Mouse (Mus musculus) lung, adult 2 months (tissue): ENCODE data around the gene Cept1. TPM values are rescaled to one million over a fixed set of nuclear protein-coding genes. Genes with fewer than 3 reads are reported as not detected.
"Not testable (repeated sequence)": the region's sequence is repeated elsewhere in the genome, so short reads cannot be mapped to it uniquely, and the experiment has no call there.

Source experiments
- DNase-seq: peaks from one replicate; pipeline ENCODE4 v3.0.0; 2022
- H3K4me1 ChIP-seq: fragments of 200-500 bp; 2 replicates; pipeline ENCODE4 v1.6.1; 2011; ENCODE audit warnings: low read length; ENCODE audit not compliant: control insufficient read depth, insufficient read depth
- H3K4me3 ChIP-seq: fragments of 200-500 bp; replicated peaks from 2 replicates; pipeline ENCODE3; 2011; ENCODE audit warnings: low read depth, mild to moderate bottlenecking, control low read depth, low read length; ENCODE audit errors: extremely low read depth
- CTCF ChIP-seq: fragments of 200-500 bp; IDR thresholded peaks from 2 replicates; pipeline ENCODE4 v1.5.1; 2011; ENCODE audit warnings: mild to moderate bottlenecking, low read length, control low read depth; ENCODE audit not compliant: insufficient read depth
- POLR2A ChIP-seq: fragments of 200-500 bp; IDR thresholded peaks from 2 replicates; pipeline ENCODE4 v1.6.1; 2011; ENCODE audit warnings: low read depth, mild to moderate bottlenecking, control low read depth, low read length, borderline replicate concordance; ENCODE audit errors: extremely low read depth
- WGBS: fragments of 180-500 bp; shearing (Covaris S2); methylation state at CpG from one replicate; pipeline ENCODE4 v1.1.7; 2018; 5-methylcytosine and 5-hydroxymethylcytosine counted together
- polyA plus RNA-seq: library from polyadenylated mRNA; depleted of rRNA; stranded (reverse); fragments of >200 nt; gene quantifications from 2 replicates; pipeline ENCODE4 v1.2.3, GENCODE M21; 2012; rRNA removed

Cept1 gene
- polyA plus RNA-seq: 15.6 and 25.2 TPM in 2 replicates

- under 1% methylated on average over 63 of the region's 63 CpGs for WGBS
- Histone ChIP-seq H3K4me1 (peaks cover 16% of the 10 kb centered on the region), H3K4me3 (peak within 1 kb of the TSS; percentile 80)
- TF ChIP-seq POLR2A: peak; percentile 78; the same call in 1 of the 2 replicates
- TF ChIP-seq CTCF: no peak
- peak; percentile 87 for DNase-seq
Observed at GRCm38 (mm10) chr3:106547171-106547923, at the start of gene Cept1, which contains the start of gene Dram2. TSS of gene Cept1 (minus strand) at chr3:106547802. TSS of gene Dram2 (plus strand) at chr3:106547798.

- not testable (repeated sequence) for H3K4me1 ChIP-seq, DNase-seq, H3K4me3 ChIP-seq
- WGBS: 76% methylated on average over 4 of the region's 4 CpGs
Observed at GRCm38 (mm10) chr3:106593631-106594030, 46.0 kb upstream of the Cept1 start.

DNA sequence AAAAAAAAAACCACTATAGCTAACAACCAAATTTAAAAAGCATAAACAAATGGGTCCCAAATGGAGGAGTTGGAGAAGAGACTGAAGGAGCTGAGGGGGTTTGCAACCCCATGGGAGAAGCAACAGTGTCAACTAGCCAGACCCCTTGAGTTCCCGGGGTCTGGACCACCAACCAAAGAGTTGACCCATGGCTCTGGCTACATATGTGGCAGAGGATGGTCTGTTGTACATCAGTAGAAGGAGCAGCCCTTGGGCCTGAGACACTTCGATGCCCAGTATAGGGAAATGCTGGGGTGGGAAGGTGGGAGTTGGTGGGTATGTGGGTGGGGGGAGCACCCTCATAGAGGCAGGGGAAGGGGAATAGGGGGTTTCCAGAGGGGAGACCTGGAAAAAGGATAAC lies 31.7 kb upstream of the Cept1 start:
- no peak for DNase-seq
- H3K4me1 ChIP-seq: no peaks in the 10 kb centered on the region
- no peak for TF ChIP-seq CTCF
- no peak for TF ChIP-seq POLR2A
- WGBS: 98% methylated on average over 2 of the region's 2 CpGs
- H3K4me3 ChIP-seq: no peak overlapping the region

- no peak for DNase-seq
- WGBS: 74% methylated on average over 3 of the region's 3 CpGs
- no peak overlapping the region for H3K4me3 ChIP-seq
- no peaks in the 10 kb centered on the region for H3K4me1 ChIP-seq
- no peak for TF ChIP-seq CTCF
- no peak for TF ChIP-seq POLR2A
Observed at GRCm38 (mm10) chr3:106573191-106573590, 25.6 kb upstream of the Cept1 start.

GRCm38 (mm10) chr3:106565876-106566275 lies 18.3 kb upstream of the Cept1 start:
- DNase-seq: no peak
- Histone ChIP-seq H3K4me3 (no peak overlapping the region), H3K4me1 (no peaks in the 10 kb centered on the region)
- 87% methylated on average over 3 of the region's 3 CpGs for WGBS
- TF ChIP-seq CTCF (no peak), POLR2A (no peak)

DNA sequence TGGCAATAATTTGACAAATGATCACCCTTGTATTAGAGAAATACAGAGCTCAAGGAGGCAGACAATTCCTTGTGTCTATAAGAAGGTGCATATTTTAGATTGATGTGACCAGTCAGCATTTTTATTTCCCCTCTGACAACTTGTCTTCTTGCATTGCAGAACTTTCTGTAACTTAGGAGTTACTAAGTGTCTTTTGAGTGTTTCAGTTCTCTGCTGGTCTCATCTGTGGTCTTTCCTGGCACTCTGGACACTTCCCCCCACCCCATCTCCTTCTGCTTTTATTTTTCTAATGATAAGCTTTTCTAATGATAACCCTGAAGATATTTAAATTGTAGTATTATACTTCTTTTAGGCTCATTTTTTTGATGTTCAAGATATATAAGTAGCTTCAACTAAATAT lies 10.7 kb upstream of the Cept1 start:
- no peak overlapping the region for H3K4me3 ChIP-seq
- H3K4me1 ChIP-seq: peaks cover 8% of the 10 kb centered on the region
- DNase-seq: no peak
- TF ChIP-seq CTCF: no peak
- no peak for TF ChIP-seq POLR2A

DNA sequence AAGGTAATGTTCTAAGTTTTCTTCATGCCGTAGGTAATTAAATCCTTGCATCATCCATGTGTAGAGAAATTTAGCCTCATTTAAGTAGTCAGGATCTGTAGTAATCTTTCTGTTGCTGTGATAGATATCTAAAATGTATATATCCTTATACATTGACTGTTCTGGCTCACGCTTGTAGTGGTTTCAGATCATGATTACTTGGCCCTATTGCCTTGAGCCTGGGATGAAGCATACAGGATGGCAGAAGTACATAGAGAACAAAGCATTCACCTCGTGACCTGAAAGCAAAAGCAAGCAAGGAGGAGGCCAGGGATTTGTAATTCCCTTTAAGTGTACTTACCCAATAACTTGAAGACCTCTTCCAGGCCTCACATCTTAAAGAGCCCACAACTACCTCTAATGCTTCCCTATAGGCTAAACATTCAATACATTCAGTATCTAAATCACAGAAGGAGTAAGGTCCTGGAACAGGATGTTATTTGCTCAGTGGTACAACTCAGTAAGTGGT lies 8.2 kb upstream of the Cept1 start:
- H3K4me3 ChIP-seq: no peak overlapping the region
- peaks cover 14% of the 10 kb centered on the region for H3K4me1 ChIP-seq
- no peak for DNase-seq
- WGBS: 62% methylated on average over 3 of the region's 3 CpGs
- TF ChIP-seq POLR2A (no peak), CTCF (no peak)

DNA sequence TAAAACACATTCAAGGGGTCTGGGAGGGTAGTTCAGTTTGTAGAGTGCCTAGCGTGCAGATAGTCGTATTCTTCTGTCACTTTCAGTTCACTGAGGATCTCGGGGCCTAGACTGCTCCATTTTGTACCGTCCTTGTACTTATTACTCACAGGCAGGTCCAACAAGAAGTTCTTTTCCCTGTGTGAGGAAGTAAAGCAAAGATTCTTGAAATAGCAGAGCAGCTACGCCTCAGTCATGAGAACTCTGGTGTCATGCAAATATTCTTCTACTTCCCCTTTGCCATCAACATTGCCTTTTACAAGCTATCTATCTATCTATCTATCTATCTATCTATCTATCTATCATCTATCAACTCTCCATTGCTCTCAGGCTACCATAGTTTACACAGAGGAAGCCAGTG lies 5.8 kb upstream of the Cept1 start:
- no peak for DNase-seq
- no peak for TF ChIP-seq CTCF
- no peak for TF ChIP-seq POLR2A
- Histone ChIP-seq H3K4me1 (peaks cover 16% of the 10 kb centered on the region), H3K4me3 (no peak overlapping the region)
- WGBS: 68% methylated on average over 5 of the region's 5 CpGs

GRCm38 (mm10) chr3:106548971-106549370 lies 1.4 kb upstream of the Cept1 start:
- Histone ChIP-seq H3K4me3 (peak overlapping the region; percentile 46), H3K4me1 (peaks cover 21% of the 10 kb centered on the region)
- WGBS: 7% methylated on average over 3 of the region's 3 CpGs
- TF ChIP-seq POLR2A: no peak
- no peak for TF ChIP-seq CTCF
- DNase-seq: no peak

DNA sequence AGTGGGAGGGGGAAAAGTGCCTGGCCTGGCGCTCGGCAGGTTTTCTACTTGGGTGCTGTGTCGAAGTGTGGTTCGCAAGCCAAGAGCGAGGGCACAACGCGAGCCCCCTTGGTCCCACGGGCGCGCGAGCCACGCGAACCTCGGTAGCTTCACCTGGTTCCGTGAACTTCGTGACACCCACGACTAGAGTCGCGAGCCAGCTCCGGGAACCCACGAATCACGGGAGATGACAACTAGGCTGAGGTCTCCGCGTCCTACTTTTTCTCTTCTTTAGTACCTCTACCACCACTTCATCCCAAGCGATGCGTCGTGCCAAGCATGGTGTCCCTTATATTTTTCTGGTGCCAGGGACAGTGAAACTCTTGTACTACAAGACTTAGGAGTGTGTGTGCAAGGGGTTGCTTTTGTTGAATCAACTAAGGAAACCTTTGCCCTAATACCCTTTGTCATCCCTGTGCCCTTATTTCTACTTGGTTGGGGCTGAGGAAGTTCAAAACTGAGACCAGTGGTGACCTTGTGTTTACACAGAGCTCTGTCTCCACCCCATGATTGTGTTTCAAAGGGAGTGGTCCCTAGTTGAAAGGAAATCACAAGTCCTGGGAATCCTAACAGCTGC lies 430 bp upstream of the Cept1 start:
- peak overlapping the region; percentile 80 for H3K4me3 ChIP-seq
- WGBS: under 1% methylated on average over 27 of the region's 27 CpGs
- no peak for TF ChIP-seq POLR2A
- TF ChIP-seq CTCF: no peak
- no peak for DNase-seq
- peaks cover 16% of the 10 kb centered on the region for H3K4me1 ChIP-seq
